Mouse (Mus musculus) CH12.LX (cell line): ENCODE measurements around the gene Rap1b. TPM values are rescaled to one million over a fixed set of nuclear protein-coding genes. Genes with fewer than 3 reads are reported as not detected.

ENCODE experiments used
- DNase-seq: peaks from one replicate; pipeline ENCODE4 v3.0.0-alpha.2; 2013; ENCODE audit errors: extremely low read depth
- H3K27ac ChIP-seq: 2 replicates; pipeline ENCODE4 v1.5.1; 2012; ENCODE audit warnings: low read depth, mild to moderate bottlenecking, control low read depth, moderate library complexity; ENCODE audit not compliant: insufficient read depth
- H3K27me3 ChIP-seq: replicated peaks from 2 replicates; pipeline ENCODE3; 2012; ENCODE audit warnings: inconsistent platforms
- H3K36me3 ChIP-seq, 2 experiments: replicated peaks in 1 of 2; 2 replicates each; pipeline versions ENCODE3 to v1.6.1; 2012; ENCODE audit warnings: inconsistent platforms in 1 of 2, low read length in 1 of 2, mild to moderate bottlenecking in 1 of 2, mixed read lengths in 1 of 2, moderate library complexity in 1 of 2; ENCODE audit not compliant: control insufficient read depth in 1 of 2, insufficient read depth in 1 of 2
- H3K4me1 ChIP-seq, 2 experiments: 2 replicates each; pipeline ENCODE4 v1.6.1; 2012; ENCODE audit warnings: inconsistent platforms in 1 of 2, moderate library complexity in 1 of 2; ENCODE audit not compliant: insufficient read depth in 2 of 2, control insufficient read depth in 1 of 2
- H3K4me2 ChIP-seq: 2 replicates; pipeline ENCODE4 v1.6.1; 2012; ENCODE audit warnings: low read depth, mild to moderate bottlenecking, control low read depth; ENCODE audit not compliant: poor library complexity, insufficient read depth, severe bottlenecking
- H3K4me3 ChIP-seq, 3 experiments: fragments of 150-350 bp in 1 of 3; sonication (generic) in 1 of 3; replicated peaks in 1 of 3; 2 replicates each; pipeline versions ENCODE3 to v1.5.1; 2011 to 2012; ENCODE audit warnings: low read depth in 2 of 3, low read length in 2 of 3, mild to moderate bottlenecking in 2 of 3, moderate library complexity in 2 of 3, control low read depth in 1 of 3, improper control_type of control experiment in 1 of 3, inconsistent platforms in 1 of 3, mixed read lengths in 1 of 3; ENCODE audit not compliant: poor library complexity in 1 of 3
- H3K79me2 ChIP-seq: replicated peaks from 2 replicates; pipeline ENCODE4 v1.6.1; 2012; ENCODE audit warnings: mild to moderate bottlenecking, moderate library complexity; ENCODE audit not compliant: control insufficient read depth, poor library complexity, insufficient read depth, severe bottlenecking; ENCODE audit errors: extremely low read depth
- H3K9ac ChIP-seq: 2 replicates; pipeline ENCODE4 v1.6.1; 2012; ENCODE audit warnings: low read depth, mild to moderate bottlenecking, control low read depth, moderate library complexity; ENCODE audit not compliant: insufficient read depth
- H3K9me3 ChIP-seq: replicated peaks from 2 replicates; pipeline ENCODE3; 2012; ENCODE audit warnings: low read length, inconsistent platforms, mixed read lengths
- BHLHE40 ChIP-seq: IDR thresholded peaks from 2 replicates; pipeline ENCODE4 v1.6.1; 2011; ENCODE audit warnings: mild to moderate bottlenecking, low read depth, low read length, improper control_type of control experiment
- CHD1 ChIP-seq: IDR thresholded peaks from 2 replicates; pipeline ENCODE4 v1.6.1; 2012; ENCODE audit warnings: low read depth, low read length, improper control_type of control experiment, inconsistent platforms
- CHD2 ChIP-seq: IDR thresholded peaks from 2 replicates; pipeline ENCODE4 v1.6.1; 2011; ENCODE audit warnings: low read length, improper control_type of control experiment
- CTCF ChIP-seq, 2 experiments: IDR thresholded peaks in 1 of 2; conservative IDR thresholded peaks in 1 of 2; 2 replicates each; pipeline ENCODE4 v1.5.1; 2011 to 2012; ENCODE audit warnings: low read depth in 2 of 2, low read length in 2 of 2, improper control_type of control experiment in 1 of 2, inconsistent platforms in 1 of 2, mild to moderate bottlenecking in 1 of 2, moderate library complexity in 1 of 2
- ELF1 ChIP-seq: IDR thresholded peaks from 2 replicates; pipeline ENCODE4 v1.6.1; 2014; ENCODE audit warnings: low read depth, mild to moderate bottlenecking, inconsistent platforms, low read length, improper control_type of control experiment
- GABPA ChIP-seq: IDR thresholded peaks from 2 replicates; pipeline ENCODE4 v1.6.1; 2012; ENCODE audit warnings: low read depth, low read length, improper control_type of control experiment, inconsistent platforms; ENCODE audit not compliant: insufficient replicate concordance
- JUND ChIP-seq: conservative IDR thresholded peaks from 2 replicates; pipeline ENCODE4 v1.6.1; 2011; ENCODE audit warnings: low read depth, low read length, improper control_type of control experiment
- MAFK ChIP-seq: IDR thresholded peaks from 2 replicates; pipeline ENCODE4 v1.6.1; 2011; ENCODE audit warnings: low read length, improper control_type of control experiment; ENCODE audit not compliant: insufficient replicate concordance
- MAX ChIP-seq: IDR thresholded peaks from 2 replicates; pipeline ENCODE4 v1.6.1; 2011; ENCODE audit warnings: low read length, improper control_type of control experiment
- MAZ ChIP-seq: IDR thresholded peaks from 2 replicates; pipeline ENCODE4 v1.6.1; 2012; ENCODE audit warnings: low read depth, mild to moderate bottlenecking, inconsistent platforms, low read length, improper control_type of control experiment, moderate library complexity
- MEF2A ChIP-seq: IDR thresholded peaks from 2 replicates; pipeline ENCODE4 v1.6.1; 2014; ENCODE audit warnings: low read depth, mild to moderate bottlenecking, inconsistent platforms, low read length, improper control_type of control experiment, borderline replicate concordance
- MXI1 ChIP-seq: IDR thresholded peaks from 2 replicates; pipeline ENCODE4 v1.6.1; 2011; ENCODE audit warnings: mild to moderate bottlenecking, low read depth, low read length, improper control_type of control experiment
- MYC ChIP-seq: IDR thresholded peaks from 2 replicates; pipeline ENCODE4 v1.6.1; 2011; ENCODE audit warnings: low read depth, mild to moderate bottlenecking, improper control_type of control experiment, low read length
- PAX5 ChIP-seq: IDR thresholded peaks from 2 replicates; pipeline ENCODE4 v1.6.1; 2012; ENCODE audit warnings: low read length, inconsistent platforms, mixed read lengths
- TCF12 ChIP-seq: IDR thresholded peaks from 2 replicates; pipeline ENCODE4 v1.6.1; 2014; ENCODE audit warnings: low read depth, mild to moderate bottlenecking, inconsistent platforms, low read length, improper control_type of control experiment
- UBTF ChIP-seq: IDR thresholded peaks from 2 replicates; pipeline ENCODE4 v1.6.1; 2012; ENCODE audit warnings: low read depth, mild to moderate bottlenecking, inconsistent platforms, low read length, improper control_type of control experiment, moderate library complexity
- USF1 ChIP-seq: IDR thresholded peaks from 2 replicates; pipeline ENCODE4 v1.6.1; 2014; ENCODE audit warnings: low read depth, mild to moderate bottlenecking, inconsistent platforms, low read length, improper control_type of control experiment
- USF2 ChIP-seq: conservative IDR thresholded peaks from 2 replicates; pipeline ENCODE4 v1.6.1; 2011; ENCODE audit warnings: low read depth, low read length, improper control_type of control experiment
- ZC3H11A ChIP-seq: IDR thresholded peaks from 2 replicates; pipeline ENCODE4 v1.6.1; 2012; ENCODE audit warnings: low read depth, mild to moderate bottlenecking, inconsistent platforms, low read length, improper control_type of control experiment
- dilution Hi-C: fragments of 300-500 bp; cut with MboI; formaldehyde crosslinking; loops from 2 replicates; pipeline ENCODE4 v1.14.3; 2020; ENCODE audit warnings: low sequenced_read_pairs; ENCODE audit not compliant: extremely low pct_unique_long_range_greater_than_20kb, extremely low pct_ligation_motif_present
- in situ Hi-C: fragments of 300-500 bp; cut with MboI; formaldehyde crosslinking; loops from 3 replicates; pipeline ENCODE4 v1.14.3; 2019; ENCODE audit warnings: low sequenced_read_pairs, low pct_ligation_motif_present, low pct_unique_long_range_greater_than_20kb, mixed read lengths
- polyA plus RNA-seq: library from polyadenylated mRNA; unstranded; fragments of >175 nt; gene quantifications from 2 replicates; pipeline ENCODE4 v1.2.1, GENCODE M21; 2012; ENCODE audit warnings: low read depth; ENCODE audit not compliant: insufficient read length
- total RNA-seq, 2 experiments: library from RNA; depleted of rRNA; stranded (reverse); fragments of 300-350 nt in 1 of 2; fragments of >200 nt in 1 of 2; gene quantifications; 2 replicates each; pipeline ENCODE4 v1.2.3; 2012 to 2014

Rap1b gene
- total and polyA plus RNA-seq, 3 experiments = 37.0 to 214 (median 205) TPM

GRCm38 (mm10) chr10:117774817-117775120 is 71.1 kb downstream of the Rap1b start:
- dilution Hi-C loops = no loop called here
- no peaks in the 10 kb centered on the region for H3K79me2 ChIP-seq
- TF ChIP-seq MAFK (no peak), TCF12 (no peak), MXI1 (no peak), PAX5 (no peak), USF1 (no peak), ELF1 (no peak), GABPA (no peak), ZC3H11A (no peak), USF2 (no peak), CTCF (conservative IDR thresholded peaks at IDR 0.05 in 1 of 2, IDR thresholded peaks at IDR 0.05 in 1 of 2; ENCODE audit: low read depth in 2 of 2, low read length in 2 of 2) (no peak), CHD2 (no peak), BHLHE40 (no peak), CHD1 (no peak), MEF2A (no peak), UBTF (no peak), MAX (no peak), JUND (no peak), MAZ (no peak)
- TF ChIP-seq, all 38 proteins: peak for 0
- DNase-seq = no peak
- Histone ChIP-seq H3K36me3 (peaks cover 67 to 93% of the 10 kb centered on the region in 2 experiments), H3K9me3 (no peaks in the 10 kb centered on the region), H3K27me3 (no peaks in the 10 kb centered on the region), H3K4me2 (no peak overlapping the region), H3K9ac (no peak overlapping the region), H3K27ac (no peak overlapping the region), H3K4me3 (no peak overlapping the region), H3K4me1 (peaks cover 0 to 2% of the 10 kb centered on the region in 2 experiments; a peak in 1 of 4 replicates)
- in situ Hi-C loops = no loop called here

GRCm38 (mm10) chr10:117774011-117774816 is 71.6 kb downstream of the Rap1b start:
- H3K27ac ChIP-seq = no peak overlapping the region
- no peak overlapping the region for H3K4me2 ChIP-seq
- no peak for TF ChIP-seq CHD2
- no peak for TF ChIP-seq MYC
- in situ Hi-C loops (no loop called here), dilution Hi-C loops (no loop called here)
- H3K36me3 ChIP-seq = peaks cover 71 to 93% of the 10 kb centered on the region in 2 experiments
- H3K79me2 ChIP-seq = no peaks in the 10 kb centered on the region
- no peak for DNase-seq
- no peak overlapping the region for H3K9ac ChIP-seq
- no peak overlapping the region for H3K4me3 ChIP-seq
- no peaks in the 10 kb centered on the region for H3K9me3 ChIP-seq
- no peaks in the 10 kb centered on the region for H3K27me3 ChIP-seq
- H3K4me1 ChIP-seq = no peaks in the 10 kb centered on the region
